Mouse (Mus musculus): Measurements from ENCODE around the gene Otub2. TPM values are rescaled to one million over a fixed set of nuclear protein-coding genes. Genes with fewer than 3 reads are reported as not detected.

The Otub2 gene
- polyA plus RNA-seq, 1 experiment: 0.85 TPM

- H3K4me1 ChIP-seq (ENCODE audit: control insufficient read depth, insufficient read depth, insufficient read length, low read length): peaks cover 5% of the 10 kb centered on the region; the same call in 1 of the 2 replicates
- H3K27ac ChIP-seq (ENCODE audit: insufficient read depth, low read depth, low read length): no peak overlapping the region
- TF ChIP-seq POLR2A (IDR thresholded peaks at IDR 0.05; ENCODE audit: low read depth, low read length) (no peak), CTCF (IDR thresholded peaks at IDR 0.05; ENCODE audit: extremely low read depth, insufficient read length, insufficient replicate concordance, low read depth, low read length) (no peak)
- H3K27me3 ChIP-seq (ENCODE audit: control insufficient read depth, insufficient read depth, low read length): no peaks in the 10 kb centered on the region
- 7% methylated on average over 33 of the region's 33 CpGs for WGBS
- peak overlapping the region; percentile 75 for H3K4me3 ChIP-seq (ENCODE audit: low read depth, low read length)
- peaks cover 9% of the 10 kb centered on the region for H3K36me3 ChIP-seq (ENCODE audit: control insufficient read depth, insufficient read depth, low read length)
These were observed 36.7 kb downstream of the Otub2 start for GRCm38 (mm10) chr12:103425016-103425728.

- peaks cover 9% of the 10 kb centered on the region for H3K36me3 ChIP-seq (ENCODE audit: control insufficient read depth, insufficient read depth, low read length)
- peak; percentile 82 for TF ChIP-seq POLR2A (IDR thresholded peaks at IDR 0.05; ENCODE audit: low read depth, low read length)
- TF ChIP-seq CTCF (IDR thresholded peaks at IDR 0.05; ENCODE audit: extremely low read depth, insufficient read length, insufficient replicate concordance, low read depth, low read length): peak; percentile 93
- peaks cover 5% of the 10 kb centered on the region; the same call in 1 of the 2 replicates for H3K4me1 ChIP-seq (ENCODE audit: control insufficient read depth, insufficient read depth, insufficient read length, low read length)
- peak within 1 kb of the TSS; percentile 75 for H3K4me3 ChIP-seq (ENCODE audit: low read depth, low read length)
- WGBS: under 1% methylated on average over 33 of the region's 33 CpGs
- no peak within 1 kb of the TSS for H3K27ac ChIP-seq (ENCODE audit: insufficient read depth, low read depth, low read length)
- H3K27me3 ChIP-seq (ENCODE audit: control insufficient read depth, insufficient read depth, low read length): no peaks in the 10 kb centered on the region
These were observed 37.4 kb downstream of the Otub2 start, which contains the start of gene Ddx24 for GRCm38 (mm10) chr12:103425729-103426470. TSS of gene Ddx24 (minus strand) at chr12:103425830.

DNA sequence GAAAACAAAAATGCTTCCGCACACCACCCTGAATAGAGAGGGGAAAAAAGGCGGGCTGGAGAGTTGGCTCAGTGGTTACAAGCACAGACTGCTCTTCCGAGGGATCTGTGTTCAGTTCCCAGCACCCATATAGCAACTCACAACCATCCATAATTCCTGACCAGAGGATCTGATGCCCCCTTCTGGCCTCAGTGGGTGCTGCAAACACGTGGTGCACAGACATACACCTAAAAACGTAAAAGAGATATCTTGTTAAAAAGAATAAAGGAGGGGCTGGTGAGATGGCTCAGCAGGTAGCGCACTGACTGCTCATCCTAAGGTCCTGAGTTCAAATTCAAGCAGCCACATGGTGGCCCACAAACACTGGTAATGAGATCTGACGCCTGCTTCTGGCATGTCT lies 38.2 kb downstream of the Otub2 start:
- H3K27ac ChIP-seq (ENCODE audit: insufficient read depth, low read depth, low read length): no peak overlapping the region
- peaks cover 9% of the 10 kb centered on the region for H3K36me3 ChIP-seq (ENCODE audit: control insufficient read depth, insufficient read depth, low read length)
- H3K4me3 ChIP-seq (ENCODE audit: low read depth, low read length): no peak overlapping the region
- H3K4me1 ChIP-seq (ENCODE audit: control insufficient read depth, insufficient read depth, insufficient read length, low read length): peaks cover 5% of the 10 kb centered on the region; the same call in 1 of the 2 replicates
- WGBS: 94% methylated on average over 7 of the region's 7 CpGs
- TF ChIP-seq CTCF (IDR thresholded peaks at IDR 0.05; ENCODE audit: extremely low read depth, insufficient read length, insufficient replicate concordance, low read depth, low read length): no peak
- TF ChIP-seq POLR2A (IDR thresholded peaks at IDR 0.05; ENCODE audit: low read depth, low read length): no peak
- no peaks in the 10 kb centered on the region for H3K27me3 ChIP-seq (ENCODE audit: control insufficient read depth, insufficient read depth, low read length)

DNA sequence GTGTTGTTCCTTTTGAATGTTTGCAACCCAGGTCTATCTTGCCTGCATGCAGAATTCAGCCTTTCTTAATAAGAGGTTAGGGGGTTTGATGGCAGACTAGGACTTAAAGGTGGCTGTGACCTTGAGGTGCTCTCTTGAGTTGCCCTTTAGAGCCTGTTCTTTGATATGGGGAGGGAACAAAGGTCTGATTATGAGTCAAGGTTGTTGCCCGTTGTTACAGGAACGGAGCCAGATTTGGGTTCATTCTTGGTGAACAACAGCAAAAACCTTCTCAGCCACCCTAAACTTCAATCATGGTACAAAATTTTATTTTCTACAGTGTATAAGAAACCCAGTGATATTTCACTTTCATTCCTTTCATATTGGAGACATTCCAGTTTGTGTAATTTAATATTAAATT lies 44.9 kb downstream of the Otub2 start:
- 30% methylated on average over 2 of the region's 2 CpGs for WGBS

GRCm38 (mm10) chr12:103433986-103434731 lies 45.7 kb downstream of the Otub2 start, which contains the start of gene Ifi27:
TSS of gene Ifi27 (plus strand) at chr12:103434211.
- H3K36me3 ChIP-seq (ENCODE audit: control insufficient read depth, insufficient read depth, low read length): peaks cover 9% of the 10 kb centered on the region; the same call in 1 of the 2 replicates

More for the DNA sequence above, 44.9 kb downstream of the Otub2 start:
- Histone ChIP-seq H3K27ac (ENCODE audit: insufficient read depth, low read depth, low read length) (peak overlapping the region; percentile 73), H3K4me1 (ENCODE audit: control insufficient read depth, insufficient read depth, insufficient read length, low read length) (peaks cover 13% of the 10 kb centered on the region; the same call in 1 of the 2 replicates), H3K4me3 (ENCODE audit: low read depth, low read length) (no peak overlapping the region), H3K27me3 (ENCODE audit: control insufficient read depth, insufficient read depth, low read length) (no peaks in the 10 kb centered on the region), H3K36me3 (ENCODE audit: control insufficient read depth, insufficient read depth, low read length) (peaks cover 9% of the 10 kb centered on the region; the same call in 1 of the 2 replicates)
- no peak for TF ChIP-seq CTCF (IDR thresholded peaks at IDR 0.05; ENCODE audit: extremely low read depth, insufficient read length, insufficient replicate concordance, low read depth, low read length)
- no peak for TF ChIP-seq POLR2A (IDR thresholded peaks at IDR 0.05; ENCODE audit: low read depth, low read length)

GRCm38 (mm10) chr12:103434861-103435260 lies 46.4 kb downstream of the Otub2 start:
- H3K4me3 ChIP-seq (ENCODE audit: low read depth, low read length): peak overlapping the region; percentile 16; the same call in 1 of the 2 replicates
- peaks cover 13% of the 10 kb centered on the region; the same call in 1 of the 2 replicates for H3K36me3 ChIP-seq (ENCODE audit: control insufficient read depth, insufficient read depth, low read length)
- no peak for TF ChIP-seq POLR2A (IDR thresholded peaks at IDR 0.05; ENCODE audit: low read depth, low read length)
- H3K27me3 ChIP-seq (ENCODE audit: control insufficient read depth, insufficient read depth, low read length): no peaks in the 10 kb centered on the region
- H3K4me1 ChIP-seq (ENCODE audit: control insufficient read depth, insufficient read depth, insufficient read length, low read length): peaks cover 13% of the 10 kb centered on the region; the same call in 1 of the 2 replicates
- H3K27ac ChIP-seq (ENCODE audit: insufficient read depth, low read depth, low read length): peak overlapping the region; percentile 92

More at GRCm38 (mm10) chr12:103433986-103434731, 45.7 kb downstream of the Otub2 start, which contains the start of gene Ifi27:
- peaks cover 13% of the 10 kb centered on the region; the same call in 1 of the 2 replicates for H3K4me1 ChIP-seq (ENCODE audit: control insufficient read depth, insufficient read depth, insufficient read length, low read length)
- H3K27me3 ChIP-seq (ENCODE audit: control insufficient read depth, insufficient read depth, low read length): no peaks in the 10 kb centered on the region
- 0 out of 2 replicates have a peak, but pooled peaks have one; percentile 32 for TF ChIP-seq POLR2A (IDR thresholded peaks at IDR 0.05; ENCODE audit: low read depth, low read length)
- TF ChIP-seq CTCF (IDR thresholded peaks at IDR 0.05; ENCODE audit: extremely low read depth, insufficient read length, insufficient replicate concordance, low read depth, low read length): no peak
- H3K27ac ChIP-seq (ENCODE audit: insufficient read depth, low read depth, low read length): peak within 1 kb of the TSS; percentile 92
- H3K4me3 ChIP-seq (ENCODE audit: low read depth, low read length): peak within 1 kb of the TSS; percentile 17; the same call in 1 of the 2 replicates
- WGBS: 17% methylated on average over 8 of the region's 8 CpGs

Measured in small intestine, adult 2 months (tissue).